Mouse (Mus musculus) thymus, postnatal 10 days (tissue): Measurements from ENCODE around the gene Tpbgl.

Experiments
- DNase-seq, 2 experiments: peaks; one replicate each; pipeline ENCODE4 v3.0.0; 2021; ENCODE audit warnings: low spot score in 2 of 2

Tpbgl gene

DNA sequence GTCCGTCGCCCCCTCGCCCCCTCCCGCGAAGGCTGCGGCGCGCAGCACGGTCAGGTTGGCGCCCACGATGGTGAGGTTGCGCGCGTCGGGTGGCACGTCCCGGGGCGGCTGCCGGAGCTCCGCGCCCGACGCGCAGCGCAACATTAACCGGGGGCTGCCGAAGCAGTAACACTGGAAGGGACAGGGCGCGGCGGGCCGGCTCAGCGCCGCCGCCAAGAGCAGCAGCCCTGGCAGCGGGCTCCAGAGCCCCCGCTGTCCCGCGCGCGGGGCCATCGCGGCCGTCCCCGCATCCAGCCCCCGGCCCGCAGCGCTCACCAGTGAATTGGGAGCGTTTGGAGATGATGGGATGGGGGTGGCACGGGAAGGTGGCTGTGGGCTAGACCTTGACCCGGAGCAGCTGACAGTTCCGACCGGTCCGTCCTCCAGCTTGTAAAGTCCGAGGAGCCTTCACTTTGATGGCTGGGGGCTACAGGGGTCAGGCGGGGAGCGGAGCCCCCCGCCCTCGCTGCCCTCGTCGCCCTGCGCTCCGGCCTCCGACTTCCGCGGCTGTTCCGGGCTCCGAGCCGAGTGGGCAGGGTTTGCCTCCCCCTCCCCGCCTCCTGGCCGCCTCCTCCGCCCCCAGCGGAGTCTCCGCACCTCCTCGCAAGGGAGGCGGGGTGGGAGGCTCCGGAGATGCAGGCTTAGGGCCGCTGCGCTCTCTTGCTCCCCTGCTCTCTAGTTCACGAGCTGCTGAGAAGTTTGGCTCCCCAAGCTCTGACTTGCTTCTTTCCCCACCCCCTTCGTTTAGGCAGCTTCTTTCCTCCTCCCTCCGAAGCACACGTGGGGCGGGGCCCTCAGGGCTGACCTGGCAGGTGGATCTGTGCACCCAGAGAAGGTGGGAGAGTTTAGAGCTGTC lies at the start of gene Tpbgl:
Tpbgl (minus strand) TSS at position 728 of the 895 bp plus-strand sequence.
- peak; percentile 15 to 31 for DNase-seq

DNA sequence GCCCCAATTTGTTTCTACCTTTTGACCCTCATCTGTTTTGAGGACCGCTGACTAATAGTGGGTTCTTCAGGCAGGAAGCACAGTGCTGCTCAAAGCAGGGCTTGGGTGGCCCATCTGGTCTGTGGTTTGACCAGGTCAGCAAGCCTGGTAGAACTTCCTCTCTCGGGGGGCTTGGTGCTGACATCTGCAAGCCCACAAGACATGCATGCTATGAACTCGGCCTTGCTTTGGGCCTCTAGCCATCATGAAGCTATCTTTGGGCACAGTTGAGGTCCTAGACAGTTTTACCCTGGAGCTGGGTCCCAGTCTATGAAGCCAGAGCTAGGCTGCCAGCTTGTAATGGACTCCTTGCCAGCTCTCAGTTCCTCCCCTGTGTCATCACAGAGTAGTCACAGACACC lies 48.0 kb upstream of the Tpbgl start:
- no peak for DNase-seq

DNA sequence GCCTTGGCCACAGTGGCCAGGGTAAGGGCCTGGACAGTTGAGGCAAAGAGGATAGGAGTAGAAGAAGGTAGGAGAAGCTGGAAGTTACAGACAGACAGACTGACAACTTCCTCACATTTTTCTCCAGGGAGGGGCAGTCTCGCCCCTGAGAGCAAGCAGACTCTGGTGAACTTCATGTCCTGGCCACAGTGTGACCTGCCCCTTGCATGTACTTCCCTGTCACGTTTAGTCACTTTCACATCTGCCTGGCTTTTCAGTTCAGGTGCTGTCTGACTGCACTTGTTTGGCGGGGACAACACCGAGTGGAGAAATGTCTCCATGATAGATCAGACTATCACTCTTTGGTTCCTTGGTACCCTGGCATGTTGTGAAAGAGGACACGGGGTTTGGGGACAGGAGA lies 47.3 kb upstream of the Tpbgl start:
- DNase-seq: no peak

DNA sequence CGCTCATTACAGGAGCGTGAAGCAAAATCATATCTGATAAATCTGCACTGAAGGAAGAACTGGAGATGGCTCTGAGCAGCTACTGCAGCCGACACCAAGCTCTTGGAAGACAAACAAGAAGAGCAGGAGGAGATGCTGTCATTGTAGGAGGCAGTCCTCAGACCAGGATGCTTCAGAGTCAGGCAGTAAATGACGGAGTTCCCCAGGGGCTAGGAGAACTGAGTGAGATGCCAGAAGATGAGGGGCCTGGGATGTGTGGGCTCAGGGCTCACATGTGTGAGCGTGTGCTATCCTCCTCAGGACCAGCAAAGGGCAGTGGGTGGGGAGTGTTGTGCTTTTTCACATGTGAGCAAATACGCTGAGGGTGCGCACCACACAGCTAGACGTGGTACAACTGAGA lies 46.3 kb upstream of the Tpbgl start:
- DNase-seq: no peak

DNA sequence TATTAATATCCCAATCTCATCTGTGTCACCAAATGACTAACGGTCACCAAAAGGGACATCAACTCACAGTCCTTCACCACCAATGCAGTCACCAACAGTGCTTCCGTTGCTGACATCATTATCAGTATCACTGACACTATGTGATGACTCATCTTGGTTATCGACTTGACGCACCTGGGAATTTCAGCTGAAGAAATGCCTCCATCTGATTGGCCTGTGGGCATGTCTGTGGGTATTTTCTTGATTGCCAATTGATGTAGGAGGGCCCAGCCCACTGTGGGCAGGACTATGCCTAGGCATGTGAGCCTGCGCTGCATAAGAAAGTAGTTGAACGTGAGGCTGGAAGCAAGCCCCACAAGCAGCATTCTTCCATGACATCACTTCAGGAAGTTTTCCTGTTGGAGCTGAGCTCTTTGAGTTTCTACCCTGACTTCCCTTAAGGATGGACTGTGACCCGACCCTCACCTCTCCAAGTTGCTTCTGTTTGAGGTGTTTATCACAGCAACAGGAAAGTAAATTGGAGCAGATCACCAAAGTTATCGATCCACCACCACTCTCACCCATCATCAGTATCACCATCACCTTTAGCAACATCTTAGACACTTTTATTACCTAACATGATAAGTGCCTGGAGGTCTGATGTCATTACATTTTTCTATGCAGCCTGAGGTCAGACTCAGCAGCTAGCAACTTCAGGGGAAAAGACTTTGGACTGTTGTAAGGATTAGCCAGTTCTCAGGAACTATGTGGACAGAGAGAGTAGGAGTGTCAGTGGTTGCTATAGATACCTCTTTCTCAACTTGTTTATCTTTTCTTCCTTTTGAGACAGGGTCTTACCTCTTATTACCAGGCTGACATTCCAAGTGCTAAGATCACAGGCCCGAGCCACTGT lies 44.9 kb upstream of the Tpbgl start:
- no peak for DNase-seq

DNA sequence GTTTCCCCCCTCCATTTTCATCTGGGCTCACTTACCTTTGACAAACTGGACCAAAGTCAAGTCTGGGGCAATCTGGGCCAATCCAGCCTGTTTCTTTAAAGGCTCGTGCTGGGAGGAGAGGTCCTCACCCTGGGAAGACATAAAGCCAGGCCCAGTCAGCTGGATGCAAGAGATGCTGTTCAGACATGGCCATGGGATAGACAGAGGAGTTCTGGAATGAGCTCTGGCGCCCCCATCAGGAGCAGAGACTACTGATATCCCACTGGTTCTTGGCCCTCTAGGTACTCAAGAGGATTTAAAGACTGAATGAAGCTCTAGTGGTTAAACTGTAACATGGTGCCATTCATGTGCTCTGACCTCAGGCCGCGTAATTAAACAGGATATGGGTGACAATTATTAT lies 44.0 kb upstream of the Tpbgl start:
- DNase-seq: peak in 1 of 2 experiments; percentile 19

DNA sequence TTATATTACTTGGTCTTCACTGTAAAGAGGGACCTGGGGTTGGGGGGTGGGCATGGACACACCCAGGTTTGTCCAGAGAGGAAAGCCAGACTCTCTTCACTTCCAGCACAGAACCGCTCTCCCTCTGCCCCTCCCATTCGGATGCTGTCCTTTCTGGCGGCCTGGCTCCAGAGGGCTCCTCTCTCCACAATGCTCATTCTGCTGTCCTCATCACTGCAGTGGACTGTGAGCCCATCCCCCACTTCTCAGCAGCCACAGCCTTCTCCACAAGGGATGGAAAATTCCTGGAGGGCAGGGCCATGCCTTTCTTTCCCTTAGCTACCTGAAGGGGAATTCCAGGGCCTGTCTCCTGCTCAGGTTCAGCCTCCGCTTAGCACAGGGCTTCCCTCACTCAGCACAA lies 41.9 kb upstream of the Tpbgl start:
- DNase-seq: no peak

DNA sequence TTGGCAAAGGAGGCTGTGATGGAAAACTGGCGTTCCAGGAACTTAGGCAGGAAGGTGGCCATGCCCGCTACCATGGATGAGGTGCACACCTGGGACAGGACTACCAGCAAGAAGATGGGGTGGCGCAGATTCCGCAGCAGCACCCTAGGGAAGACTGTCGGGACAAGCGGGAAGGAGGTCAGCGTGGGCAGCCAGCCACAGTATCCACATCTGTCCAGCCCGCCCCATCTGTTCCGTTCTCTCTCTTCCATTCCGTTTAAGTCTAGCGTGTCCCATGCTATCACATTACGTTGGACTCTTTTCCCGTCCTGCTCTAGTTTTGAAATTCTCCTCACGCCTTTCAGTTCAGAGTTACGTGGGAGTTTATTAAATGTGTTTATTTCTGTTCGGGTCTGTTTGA lies 40.2 kb upstream of the Tpbgl start:
- DNase-seq: no peak

DNA sequence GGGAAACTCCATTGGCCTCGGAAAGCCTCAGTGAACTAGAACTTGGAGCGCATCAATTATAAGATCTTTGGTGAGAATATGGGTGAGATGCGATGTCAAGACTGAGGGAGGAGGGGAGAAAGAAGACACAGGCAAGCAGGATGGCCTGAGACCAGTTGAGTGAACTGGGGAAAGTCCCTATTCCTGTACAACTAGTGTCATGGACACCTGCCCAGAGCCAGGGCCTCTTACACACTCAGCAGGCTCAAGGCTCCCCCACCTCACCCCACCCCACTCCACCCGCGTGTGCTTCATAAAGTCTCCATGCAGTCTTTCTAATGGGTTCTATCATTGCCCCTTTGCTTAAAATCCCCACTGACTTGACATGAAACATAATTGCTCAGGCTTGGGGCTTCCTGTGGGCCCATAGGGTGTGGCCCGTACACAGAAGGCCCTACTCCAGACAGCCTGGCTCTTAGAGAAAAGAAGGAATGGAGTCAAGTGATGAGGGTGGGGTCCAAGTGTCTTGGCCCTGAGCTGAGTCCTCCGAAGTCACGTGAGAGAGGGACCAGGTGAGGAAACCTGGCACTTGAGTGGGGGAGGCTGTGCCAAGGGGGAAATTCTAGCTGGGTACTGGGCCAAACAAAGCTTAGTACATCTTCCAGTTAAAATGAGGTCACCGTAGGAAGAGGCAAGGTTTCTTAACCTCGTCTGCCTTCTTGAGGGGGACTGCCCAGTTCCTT lies 39.0 kb upstream of the Tpbgl start:
- DNase-seq: no peak

DNA sequence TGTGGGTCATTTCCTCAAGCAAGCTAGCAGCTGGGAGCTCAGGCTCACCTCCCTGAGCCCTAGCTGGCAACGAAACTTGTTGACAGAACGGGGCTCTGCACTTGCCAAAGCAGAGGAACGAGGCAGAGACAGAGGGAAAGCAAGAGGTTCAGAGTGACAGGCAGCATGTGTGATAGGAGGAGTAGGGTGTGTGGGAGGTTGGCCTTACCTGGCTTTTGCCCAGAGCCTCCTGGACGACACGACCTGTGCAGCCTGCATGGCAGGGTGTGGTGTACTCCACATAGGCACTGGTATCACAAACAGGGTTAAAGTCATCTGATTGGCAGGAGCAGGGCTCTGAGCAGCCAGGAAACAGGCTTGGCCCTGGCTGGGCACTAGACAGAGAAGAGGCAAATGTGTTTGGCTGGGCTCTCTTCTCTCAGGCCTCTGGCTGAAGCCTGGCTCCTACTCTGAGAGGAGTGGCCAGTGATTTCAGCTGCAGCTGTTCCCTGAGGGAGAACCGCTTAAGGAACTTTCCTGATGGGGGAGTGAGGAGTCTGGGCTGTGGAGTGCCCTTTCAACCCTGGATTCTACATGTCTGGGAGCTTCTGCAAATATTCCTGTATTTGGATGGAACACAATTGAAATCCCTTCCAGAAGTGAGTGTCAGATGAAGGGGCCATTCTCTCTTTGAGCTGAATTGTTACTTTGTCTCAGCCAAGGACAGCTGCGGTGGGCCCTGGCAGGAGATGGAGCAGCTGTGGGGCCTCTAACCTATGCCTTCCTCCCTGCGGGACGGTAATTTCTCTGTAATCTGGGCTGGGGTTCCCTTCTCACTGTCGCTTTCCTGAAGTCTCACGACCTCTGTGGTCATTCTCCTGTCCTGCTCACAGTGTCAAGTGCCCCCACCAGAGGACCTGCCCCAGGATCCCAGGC lies 37.9 kb upstream of the Tpbgl start:
- no peak for DNase-seq

DNA sequence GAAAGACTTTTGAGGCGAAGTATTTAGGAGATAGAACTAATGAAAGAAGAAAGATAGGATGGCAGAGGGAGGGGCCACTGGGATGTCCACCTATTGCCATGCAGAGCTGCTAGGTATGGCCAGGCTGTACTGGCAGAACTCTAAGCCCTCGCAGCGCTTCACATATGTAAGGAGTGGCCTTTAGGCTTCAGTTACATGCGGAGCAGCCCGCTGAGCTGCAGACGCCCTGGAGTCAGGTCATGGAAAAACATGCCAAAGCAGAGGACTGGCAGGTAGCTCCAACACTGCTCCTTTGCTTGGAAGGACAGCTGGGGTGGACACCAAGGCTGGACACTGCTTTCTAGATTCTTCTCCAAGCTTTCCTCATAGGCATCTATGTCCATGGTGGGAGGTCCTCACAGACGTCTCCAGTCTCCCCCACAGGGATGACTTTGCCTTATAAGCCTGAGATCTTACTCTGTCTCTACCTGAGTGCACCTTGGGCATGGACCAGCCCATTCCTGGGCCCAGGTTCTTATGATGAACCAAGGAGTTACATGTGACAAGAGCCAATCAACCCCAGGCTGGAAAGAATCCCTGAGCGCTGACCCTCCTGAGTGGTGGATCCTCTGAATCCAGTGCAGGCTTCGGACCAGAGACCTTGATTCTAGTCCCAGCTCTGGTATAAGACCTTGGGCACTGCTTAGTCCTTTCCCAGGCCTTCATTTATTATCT lies 36.8 kb upstream of the Tpbgl start:
- no peak for DNase-seq

DNA sequence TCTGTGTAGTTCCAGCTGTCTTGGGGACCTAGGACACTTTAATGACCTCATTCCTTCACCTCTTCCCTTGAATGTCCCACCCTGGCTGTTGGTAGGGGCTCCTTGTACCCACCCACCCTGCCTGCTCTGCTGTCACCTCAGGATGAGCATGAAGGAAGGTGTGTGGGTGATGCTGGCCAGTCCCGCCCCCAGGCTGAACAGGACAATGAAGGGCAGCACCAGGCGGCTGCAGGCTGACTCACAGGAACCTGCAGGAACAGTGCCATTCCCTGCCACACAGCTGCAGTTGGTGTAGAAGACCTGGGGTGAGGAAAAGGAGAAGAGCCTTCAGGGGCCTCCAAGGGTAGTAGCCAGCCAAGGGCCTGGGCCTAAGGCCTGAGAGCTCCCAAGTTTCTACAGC lies 35.4 kb upstream of the Tpbgl start:
- DNase-seq: no peak

DNA sequence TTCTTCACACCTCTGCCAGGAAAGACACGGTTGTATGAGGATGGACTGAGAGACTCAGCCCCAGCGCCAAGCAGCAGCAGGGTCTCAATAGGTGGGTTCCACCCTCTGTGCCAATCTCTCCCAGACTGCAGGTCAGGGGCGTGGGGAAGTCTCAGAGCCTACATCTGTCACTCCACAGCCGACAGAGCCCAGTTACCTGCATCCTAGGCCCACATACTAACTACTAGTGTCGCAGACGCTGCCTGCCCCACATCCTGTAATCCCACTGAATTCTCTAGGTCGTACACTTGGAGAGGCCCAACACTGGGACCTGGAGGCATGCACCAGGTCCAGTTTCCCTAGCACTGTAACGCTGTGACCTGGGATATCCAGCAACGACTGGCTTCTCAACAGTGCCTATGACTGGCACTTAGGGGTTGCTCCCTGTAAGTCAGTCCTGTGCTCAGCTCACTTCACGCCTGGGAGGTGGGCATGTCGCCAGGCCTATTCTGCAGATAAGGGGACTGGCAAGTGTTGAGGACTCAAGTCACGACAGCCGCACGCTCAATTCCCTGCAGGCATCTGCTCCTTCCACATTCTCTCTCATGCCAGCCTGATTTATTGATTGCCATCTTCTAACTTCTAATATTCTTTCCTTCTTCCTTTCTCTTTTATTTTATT lies 34.8 kb upstream of the Tpbgl start:
- no peak for DNase-seq

DNA sequence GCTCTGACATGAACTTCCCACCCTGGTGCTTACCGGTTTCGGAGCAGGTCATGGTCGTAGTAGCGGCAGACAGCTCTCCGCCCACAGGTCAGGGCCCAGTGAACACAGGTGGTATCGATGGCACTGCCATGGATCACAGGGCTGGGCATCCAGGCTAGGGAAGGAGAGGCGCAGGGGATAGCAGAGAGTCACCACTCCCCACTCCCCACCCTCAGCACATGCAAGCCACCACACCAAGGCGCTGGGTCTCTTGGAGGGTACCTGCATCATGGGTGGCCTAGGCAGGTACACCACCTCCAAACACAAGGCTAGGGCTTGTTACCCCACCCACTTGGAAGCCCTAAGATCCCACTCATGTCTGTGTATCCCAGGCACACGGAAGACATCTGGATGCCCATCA lies 34.2 kb upstream of the Tpbgl start:
- no peak for DNase-seq

DNA sequence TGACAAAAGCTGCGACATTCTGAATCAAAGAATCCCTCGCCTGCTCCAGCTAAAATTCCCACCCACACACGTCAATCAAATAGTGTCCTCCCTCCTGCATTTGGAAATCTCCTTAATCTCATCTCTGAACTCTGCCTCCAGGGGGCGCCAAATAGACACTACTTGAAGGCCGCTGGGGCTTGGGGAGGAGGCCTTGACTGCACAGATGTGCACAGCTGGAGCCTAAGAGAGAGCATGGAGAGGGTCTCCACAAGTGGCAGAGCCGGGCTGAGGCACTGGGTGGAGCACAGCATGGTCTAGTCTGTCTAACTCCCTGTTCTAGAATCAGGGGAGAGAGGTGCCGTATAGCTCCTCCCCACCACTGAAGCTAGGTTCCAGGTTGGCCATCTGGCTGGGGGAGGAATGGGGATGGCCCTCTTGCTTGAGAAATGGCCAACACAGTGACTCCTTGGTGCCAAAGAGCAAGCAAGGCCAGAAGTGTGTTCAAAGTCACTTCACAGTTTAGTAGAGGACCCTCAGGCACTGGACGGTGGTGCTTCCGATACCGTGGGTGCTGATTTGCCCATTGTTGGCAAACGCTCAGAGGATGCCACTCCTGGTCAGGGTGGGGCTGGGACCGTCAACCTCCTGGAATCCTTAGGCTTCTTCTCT lies 32.6 kb upstream of the Tpbgl start:
- peak; percentile 64 to 89 for DNase-seq

DNA sequence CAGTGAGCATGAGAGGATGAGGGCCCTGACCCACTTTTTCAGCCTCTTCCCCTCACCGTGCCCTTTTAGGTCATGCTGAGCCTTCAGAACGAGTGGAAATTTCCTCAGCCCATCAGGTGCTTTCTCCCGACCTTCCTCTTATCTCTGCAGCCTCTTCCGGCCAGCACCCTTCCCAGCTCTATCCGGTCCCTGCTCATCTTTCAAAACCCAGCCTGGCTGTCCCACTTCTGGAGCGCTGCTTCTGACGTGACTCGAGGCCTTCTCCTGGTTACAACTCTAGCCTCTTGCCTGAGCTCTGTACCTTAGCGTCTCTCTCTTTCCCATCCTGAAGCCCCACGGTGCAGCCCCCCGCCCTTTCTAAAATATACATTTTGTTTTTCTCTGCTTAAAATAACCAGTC lies 27.3 kb upstream of the Tpbgl start:
- DNase-seq: no peak

DNA sequence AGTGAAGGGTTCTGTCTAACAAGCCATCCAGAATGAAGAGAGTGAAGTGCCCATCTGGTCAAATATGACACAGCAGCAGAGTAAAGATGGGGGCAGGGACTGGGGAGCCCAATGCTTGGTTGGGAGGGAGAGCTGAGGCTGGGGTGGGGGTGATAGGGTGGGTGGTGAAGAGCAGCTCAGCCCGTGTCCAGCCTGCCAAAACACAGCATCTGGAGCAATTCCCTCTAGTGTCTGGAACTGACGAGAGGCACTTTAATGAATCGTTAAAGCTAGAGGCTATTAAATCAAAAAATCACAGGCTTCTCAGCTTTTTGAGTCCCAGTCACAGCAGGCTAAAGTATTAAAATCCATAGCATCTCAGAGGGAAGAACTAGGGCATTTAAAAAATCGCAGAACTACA lies 22.7 kb upstream of the Tpbgl start:
- DNase-seq: no peak

DNA sequence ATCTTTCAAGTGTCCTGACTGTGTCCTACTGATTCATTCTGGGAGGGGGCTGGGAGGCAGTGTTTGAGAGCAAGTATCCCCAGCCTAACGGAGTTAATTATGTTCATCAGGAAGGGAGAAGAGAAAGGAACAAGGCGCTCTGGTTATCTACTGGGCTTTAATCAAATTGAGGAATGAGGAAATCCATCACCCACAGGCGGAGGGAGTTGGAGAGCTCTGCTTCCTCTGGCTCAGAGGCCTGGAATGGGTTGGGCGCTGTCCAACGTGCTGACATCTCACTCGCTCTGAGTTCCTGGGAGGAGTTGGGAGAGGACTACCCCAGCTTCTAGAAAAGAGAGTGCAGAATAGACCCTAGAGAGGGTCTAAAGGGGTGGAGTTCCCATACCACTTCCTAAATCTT lies 21.7 kb upstream of the Tpbgl start:
- no peak for DNase-seq

DNA sequence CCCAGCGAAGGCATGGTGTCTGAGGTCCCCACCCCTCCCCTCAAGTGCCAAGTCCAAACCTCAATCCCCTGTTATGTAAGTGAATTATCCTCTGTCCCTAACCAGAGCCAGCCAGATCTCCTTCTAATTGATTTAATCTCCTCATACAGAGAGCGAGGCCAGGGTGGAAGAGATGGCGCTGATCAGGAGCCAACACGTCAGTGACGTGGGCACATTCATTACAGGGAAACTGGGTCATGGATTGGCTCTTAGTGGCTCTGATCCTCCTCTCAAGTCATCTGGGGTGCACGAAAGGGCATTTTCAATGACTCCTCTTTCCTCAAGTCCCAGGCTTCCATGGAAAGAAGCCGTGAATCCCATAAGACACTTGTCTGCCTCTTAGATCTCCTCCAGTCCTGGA lies 17.8 kb upstream of the Tpbgl start:
- no peak for DNase-seq
